Mouse (Mus musculus) hindbrain, embryonic 11.5 days (tissue): ENCODE data around the gene Slc25a28. TPM values are rescaled to one million over a fixed set of nuclear protein-coding genes. Genes with fewer than 3 reads are reported as not detected.
A peak's percentile ranks its signal among the peaks of the same experiment; 100 is the strongest.

Source experiments
- ATAC-seq: fragments of 200-750 bp; cut with Nextera tagmentation; 2 replicates; pipeline ENCODE4 v1.8.0; 2017; ENCODE audit warnings: mild to moderate bottlenecking, moderate TSS enrichment, moderate library complexity; ENCODE audit not compliant: low FRiP score
- DNase-seq: peaks from one replicate; pipeline ENCODE4 v3.0.0-alpha.2; 2015; ENCODE audit warnings: low spot score
- H3K27ac ChIP-seq: fragments of 300-500 bp; sonication (generic); 2 replicates; pipeline ENCODE4 v1.5.1; 2014; ENCODE audit warnings: mild to moderate bottlenecking, low read depth, low read length
- H3K27me3 ChIP-seq: fragments of 300-500 bp; sonication (generic); 2 replicates; pipeline ENCODE4 v1.6.1; 2014; ENCODE audit warnings: mild to moderate bottlenecking, low read length, moderate library complexity, mixed read lengths; ENCODE audit not compliant: control insufficient read depth, insufficient read depth
- H3K36me3 ChIP-seq: fragments of 300-500 bp; sonication (generic); 2 replicates; pipeline ENCODE4 v1.6.1; 2014; ENCODE audit warnings: mild to moderate bottlenecking, low read length, moderate library complexity, mixed read lengths; ENCODE audit not compliant: control insufficient read depth, insufficient read depth
- H3K4me1 ChIP-seq: fragments of 300-500 bp; sonication (generic); replicated peaks from 2 replicates; pipeline ENCODE4 v1.6.1; 2014; ENCODE audit warnings: low read length, mixed read lengths; ENCODE audit not compliant: control insufficient read depth, insufficient read depth
- H3K4me2 ChIP-seq: fragments of 300-500 bp; sonication (generic); replicated peaks from 2 replicates; pipeline ENCODE4 v1.6.1; 2014; ENCODE audit warnings: mild to moderate bottlenecking, low read depth, low read length
- H3K4me3 ChIP-seq: fragments of 300-500 bp; sonication (generic); 2 replicates; pipeline ENCODE4 v1.5.1; 2014; ENCODE audit warnings: low read depth, low read length
- H3K9ac ChIP-seq: fragments of 300-500 bp; sonication (generic); 2 replicates; pipeline ENCODE4 v1.6.1; 2014; ENCODE audit warnings: low read depth, low read length
- H3K9me3 ChIP-seq: fragments of 300-500 bp; sonication (generic); 2 replicates; pipeline ENCODE4 v1.6.1; 2016; ENCODE audit warnings: low read length; ENCODE audit not compliant: control insufficient read depth
- WGBS: fragments of 180-500 bp; shearing (Covaris S2); extraction: QIAGEN DNeasy Blood & Tissue Kit; methylation state at CpG from one replicate; pipeline ENCODE4 v1.1.7; 2014; 5-methylcytosine and 5-hydroxymethylcytosine counted together
- polyA plus RNA-seq: library from polyadenylated mRNA; unstranded; fragments of >200 nt; fragmentation: Nextera tagmentation; extraction: Ambion mirVana; gene quantifications from 2 replicates; pipeline ENCODE4 v1.2.1, GENCODE M21; 2014

Slc25a28 gene
- polyA plus RNA-seq, 1 experiment from 2014 or later = 9.1 TPM

- WGBS = 81% methylated on average over 8 of the region's 8 CpGs
- H3K4me3 ChIP-seq = no peak overlapping the region
- H3K36me3 ChIP-seq = no peaks in the 10 kb centered on the region
- H3K4me2 ChIP-seq = no peak overlapping the region
- no peak overlapping the region for H3K27ac ChIP-seq
- H3K4me1 ChIP-seq = no peaks in the 10 kb centered on the region
- no peak for ATAC-seq
- no peaks in the 10 kb centered on the region for H3K27me3 ChIP-seq
- no peaks in the 10 kb centered on the region for H3K9me3 ChIP-seq
- H3K9ac ChIP-seq = no peak overlapping the region
- DNase-seq = no peak
Measured at GRCm38 (mm10) chr19:43669136-43669759, 5.4 kb downstream of the Slc25a28 start.

- WGBS = 75% methylated on average over 4 of the region's 4 CpGs
- H3K36me3 ChIP-seq = no peaks in the 10 kb centered on the region
- H3K27ac ChIP-seq = no peak overlapping the region
- no peaks in the 10 kb centered on the region for H3K4me1 ChIP-seq
- no peak for DNase-seq
- no peak for ATAC-seq
- no peak overlapping the region for H3K4me3 ChIP-seq
- no peak overlapping the region for H3K4me2 ChIP-seq
- H3K9ac ChIP-seq = no peak overlapping the region
- H3K27me3 ChIP-seq = no peaks in the 10 kb centered on the region
- H3K9me3 ChIP-seq = no peaks in the 10 kb centered on the region
Measured at GRCm38 (mm10) chr19:43667430-43667809, 7.3 kb downstream of the Slc25a28 start.

- Histone ChIP-seq H3K4me3 (no peak overlapping the region), H3K9me3 (no peaks in the 10 kb centered on the region), H3K36me3 (no peaks in the 10 kb centered on the region), H3K4me2 (no peak overlapping the region), H3K27me3 (no peaks in the 10 kb centered on the region), H3K9ac (no peak overlapping the region), H3K27ac (no peak overlapping the region), H3K4me1 (no peaks in the 10 kb centered on the region)
- no peak for ATAC-seq
- WGBS = 84% methylated on average over 22 of the region's 22 CpGs
- DNase-seq = no peak
Measured at GRCm38 (mm10) chr19:43666661-43667429, 7.8 kb downstream of the Slc25a28 start.

GRCm38 (mm10) chr19:43665441-43666048 is 9.1 kb downstream of the Slc25a28 start:
- ATAC-seq (no peak), DNase-seq (peak; percentile 67)
- H3K36me3 ChIP-seq = no peaks in the 10 kb centered on the region
- H3K27me3 ChIP-seq = no peaks in the 10 kb centered on the region
- no peak overlapping the region for H3K27ac ChIP-seq
- H3K4me3 ChIP-seq = no peak overlapping the region
- no peak overlapping the region for H3K9ac ChIP-seq
- H3K4me2 ChIP-seq = no peak overlapping the region
- no peaks in the 10 kb centered on the region for H3K9me3 ChIP-seq
- H3K4me1 ChIP-seq = no peaks in the 10 kb centered on the region
- 59% methylated on average over 12 of the region's 12 CpGs for WGBS

GRCm38 (mm10) chr19:43663471-43663870 is 11.2 kb downstream of the Slc25a28 start:
- no peak overlapping the region for H3K4me3 ChIP-seq
- H3K9me3 ChIP-seq = no peaks in the 10 kb centered on the region
- no peak for ATAC-seq
- no peak overlapping the region for H3K4me2 ChIP-seq
- H3K4me1 ChIP-seq = no peaks in the 10 kb centered on the region
- H3K27me3 ChIP-seq = no peaks in the 10 kb centered on the region
- H3K9ac ChIP-seq = no peak overlapping the region
- DNase-seq = no peak
- H3K27ac ChIP-seq = no peak overlapping the region
- H3K36me3 ChIP-seq = no peaks in the 10 kb centered on the region
- WGBS = 86% methylated on average over 8 of the region's 8 CpGs

- ATAC-seq = peak; percentile 63
- H3K4me1 ChIP-seq = no peaks in the 10 kb centered on the region
- peak; percentile 54 for DNase-seq
- H3K9ac ChIP-seq = no peak overlapping the region
- no peaks in the 10 kb centered on the region for H3K27me3 ChIP-seq
- H3K27ac ChIP-seq = no peak overlapping the region
- H3K4me2 ChIP-seq = no peak overlapping the region
- WGBS = 40% methylated on average over 19 of the region's 19 CpGs
- H3K9me3 ChIP-seq = no peaks in the 10 kb centered on the region
- H3K4me3 ChIP-seq = no peak overlapping the region
- H3K36me3 ChIP-seq = no peaks in the 10 kb centered on the region
Measured at GRCm38 (mm10) chr19:43662176-43662967, 12.3 kb downstream of the Slc25a28 start.

GRCm38 (mm10) chr19:43660774-43661173 is 13.9 kb downstream of the Slc25a28 start:
- Histone ChIP-seq H3K4me1 (no peaks in the 10 kb centered on the region), H3K27me3 (no peaks in the 10 kb centered on the region), H3K4me3 (no peak overlapping the region), H3K27ac (no peak overlapping the region), H3K9me3 (no peaks in the 10 kb centered on the region), H3K9ac (no peak overlapping the region), H3K4me2 (no peak overlapping the region), H3K36me3 (no peaks in the 10 kb centered on the region)
- no peak for ATAC-seq
- DNase-seq = no peak
- 91% methylated on average over 9 of the region's 9 CpGs for WGBS

- H3K4me2 ChIP-seq = no peak overlapping the region
- H3K36me3 ChIP-seq = no peaks in the 10 kb centered on the region
- no peak overlapping the region for H3K27ac ChIP-seq
- H3K4me1 ChIP-seq = no peaks in the 10 kb centered on the region
- no peaks in the 10 kb centered on the region for H3K9me3 ChIP-seq
- WGBS = 86% methylated on average over 6 of the region's 6 CpGs
- no peak for ATAC-seq
- H3K4me3 ChIP-seq = no peak overlapping the region
- DNase-seq = no peak
- H3K9ac ChIP-seq = no peak overlapping the region
- no peaks in the 10 kb centered on the region for H3K27me3 ChIP-seq
Measured at GRCm38 (mm10) chr19:43659632-43660031, 15.0 kb downstream of the Slc25a28 start.
